In the genomic region with DNA sequence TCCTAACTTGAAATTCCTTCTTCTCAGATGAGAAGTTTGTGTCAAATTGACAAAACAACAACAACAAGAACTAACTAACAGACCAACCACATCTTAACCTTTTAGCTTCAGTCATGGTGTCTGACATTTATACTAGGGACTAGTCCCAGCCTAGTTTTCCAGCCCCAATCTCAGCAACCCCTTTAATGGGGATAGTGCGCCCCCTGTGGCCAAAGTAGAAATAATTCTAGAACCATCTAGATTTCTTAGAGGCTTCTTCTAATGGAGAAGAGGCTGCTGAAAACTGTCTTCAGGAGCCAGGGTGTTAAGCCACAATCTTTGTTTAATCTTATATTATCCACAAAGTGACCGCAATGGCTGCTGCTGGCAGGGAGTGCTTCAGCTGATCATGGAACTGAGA, we compare ENCODE assay signal across 27 mouse cellular contexts.
DNase-seq lines count a peak whose midpoint lies in the region; ATAC-seq and TF ChIP-seq lines count a peak whose summit lies in the region.
"Had no signal": no experiment of that assay in that cellular context is flagged by ENCODE, and none has a peak within 500 bp of the region (broad histone marks: within the 10 kb centered on the region; RNA-seq: fewer than 3 reads in every experiment).

No protein-coding gene starts in this region.

- no peaks in the 10 kb centered on the region for H3K4me1 ChIP-seq in stomach, postnatal 0 days (replicated peaks; ENCODE audit: control insufficient read depth, insufficient read depth)
- H3K4me1 ChIP-seq: embryonic facial prominence, embryonic 15.5 days; heart, embryonic 10.5 days; hindbrain, embryonic 10.5 days; liver, embryonic 13.5 days; megakaryocyte, embryonic 14.5 days; neural tube, embryonic 13.5 days had no signal

- H3K36me3 ChIP-seq in stomach, postnatal 0 days (ENCODE audit: control insufficient read depth, insufficient read depth, low read length) = no peaks in the 10 kb centered on the region
- H3K36me3 ChIP-seq: embryonic facial prominence, embryonic 15.5 days; heart, embryonic 10.5 days; hindbrain, embryonic 10.5 days; liver, embryonic 13.5 days; neural tube, embryonic 13.5 days had no signal

- no peak for TF ChIP-seq EP300 in stomach, postnatal 0 days (optimal IDR thresholded peaks at IDR 0.05)

- DNase-seq in embryo, embryonic 10.5 days (ENCODE audit: low spot score) = peak; percentile 3
- DNase-seq in embryo, embryonic 11 days = no peak
- DNase-seq in kidney, adult 9 months = peak; percentile 5
- no peak for DNase-seq in kidney, adult 18-20 months
- peak; percentile 6 for DNase-seq in thymus, postnatal 4 days
- DNase-seq in thymus, postnatal 36 days = no peak
- DNase-seq in stomach, postnatal 0 days (ENCODE audit: low spot score) = no peak
- no peak for DNase-seq in adipocyte (ENCODE audit: low spot score)
- DNase-seq: adrenal gland, adult 2 months; cerebellum, adult 11 months; kidney, adult 2 months; kidney, postnatal 25 days; liver, embryonic 13.5 days; lung, adult 2 months; lung, postnatal 36 days; midbrain, embryonic 14.5 days; retina, postnatal 1 day; right cerebral cortex, postnatal 25 days; spleen, adult 18-20 months had no signal

- TF ChIP-seq CTCF in stomach, postnatal 0 days (IDR thresholded peaks at IDR 0.05; ENCODE audit: low read depth) = peak; percentile 43

- no peak overlapping the region for H3K4me3 ChIP-seq in stomach, postnatal 0 days (ENCODE audit: low read depth, low read length)
- H3K4me3 ChIP-seq: embryonic facial prominence, embryonic 15.5 days; heart, embryonic 10.5 days; hindbrain, embryonic 10.5 days; liver, embryonic 13.5 days; megakaryocyte, embryonic 14.5 days; myocyte; neural tube, embryonic 13.5 days had no signal

- H3K27ac ChIP-seq in stomach, postnatal 0 days (replicated peaks) = no peak overlapping the region
- H3K27ac ChIP-seq: embryonic facial prominence, embryonic 15.5 days; heart, embryonic 10.5 days; hindbrain, embryonic 10.5 days; liver, embryonic 13.5 days; neural tube, embryonic 13.5 days had no signal

- no peak for ATAC-seq in stomach, postnatal 0 days (ENCODE audit: low FRiP score, low TSS enrichment)
- ATAC-seq: CD4-positive, CD25-positive, alpha-beta regulatory T cell, adult 4 months; forebrain, embryonic 16.5 days had no signal

- no peaks in the 10 kb centered on the region for H3K27me3 ChIP-seq in stomach, postnatal 0 days (ENCODE audit: control insufficient read depth, insufficient read depth, low read length)
- H3K27me3 ChIP-seq: embryonic facial prominence, embryonic 15.5 days; liver, embryonic 13.5 days; megakaryocyte, embryonic 14.5 days; neural tube, embryonic 13.5 days had no signal

- no peak overlapping the region for H3K4me2 ChIP-seq in stomach, postnatal 0 days (replicated peaks; ENCODE audit: low read depth)
- H3K4me2 ChIP-seq: embryonic facial prominence, embryonic 15.5 days; liver, embryonic 13.5 days; neural tube, embryonic 13.5 days had no signal

- 67% methylated on average over 2 of the region's 2 CpGs for WGBS in stomach, postnatal 0 days

- H3K9ac ChIP-seq in stomach, postnatal 0 days (ENCODE audit: low read length) = no peak overlapping the region
- H3K9ac ChIP-seq: embryonic facial prominence, embryonic 15.5 days; liver, embryonic 13.5 days; neural tube, embryonic 13.5 days had no signal

- H3K9me3 ChIP-seq in stomach, postnatal 0 days (ENCODE audit: control insufficient read depth, low read length) = no peaks in the 10 kb centered on the region
- H3K9me3 ChIP-seq: embryonic facial prominence, embryonic 15.5 days; heart, embryonic 10.5 days had no signal

Comparison
In these comparisons a context has a peak if more than half of its experiments do, and no peak if none do; other contexts are left out.
1. DNase-seq: peak in embryo, embryonic 10.5 days (single experiment), kidney, adult 9 months (single experiment) and thymus, postnatal 4 days (single experiment); none in embryo, embryonic 11 days (single experiment), kidney, adult 18-20 months (single experiment), thymus, postnatal 36 days (0 of 2), stomach, postnatal 0 days (single experiment) and adipocyte (single experiment).